21 mouse cellular contexts compared by ENCODE assay signal in genomic region chr12:116805129-116805809, GRCm38 (mm10).
DNase-seq lines count a peak whose midpoint lies in the region; ATAC-seq and TF ChIP-seq lines count a peak whose summit lies in the region.
"Had no signal": no experiment of that assay in that cellular context is flagged by ENCODE, and none has a peak within 500 bp of the region (broad histone marks: within the 10 kb centered on the region; RNA-seq: fewer than 3 reads in every experiment).

No protein-coding gene starts in this region.

- H3K27me3 ChIP-seq in hindbrain, embryonic 14.5 days (ENCODE audit: control insufficient read depth, insufficient read depth, low read length): no peaks in the 10 kb centered on the region
- no peaks in the 10 kb centered on the region for H3K27me3 ChIP-seq in midbrain, postnatal 0 days (ENCODE audit: insufficient read depth, low read length)
- no peaks in the 10 kb centered on the region for H3K27me3 ChIP-seq in intestine, embryonic 16.5 days (replicated peaks; ENCODE audit: control insufficient read depth, insufficient read depth, low read length)
- H3K27me3 ChIP-seq: embryonic facial prominence, embryonic 13.5 days; heart, embryonic 12.5 days; limb, embryonic 15.5 days had no signal

- WGBS in hindbrain, embryonic 14.5 days: 53% methylated on average over 2 of the region's 2 CpGs
- 43% methylated on average over 2 of the region's 2 CpGs for WGBS in midbrain, postnatal 0 days
- 28% methylated on average over 2 of the region's 2 CpGs for WGBS in intestine, embryonic 16.5 days

- no peaks in the 10 kb centered on the region for H3K9me3 ChIP-seq in hindbrain, embryonic 14.5 days (ENCODE audit: control insufficient read depth, low read length)
- H3K9me3 ChIP-seq in midbrain, postnatal 0 days (ENCODE audit: low read length): no peaks in the 10 kb centered on the region
- H3K9me3 ChIP-seq in intestine, embryonic 16.5 days (ENCODE audit: control insufficient read depth, low read length): no peaks in the 10 kb centered on the region
- H3K9me3 ChIP-seq: embryonic facial prominence, embryonic 13.5 days; heart, embryonic 12.5 days; limb, embryonic 15.5 days had no signal

- H3K9ac ChIP-seq in hindbrain, embryonic 14.5 days: no peak overlapping the region
- no peak overlapping the region for H3K9ac ChIP-seq in midbrain, postnatal 0 days (replicated peaks; ENCODE audit: low read length, poor library complexity, severe bottlenecking)
- H3K9ac ChIP-seq in intestine, embryonic 16.5 days (ENCODE audit: low read depth, low read length): no peak overlapping the region
- H3K9ac ChIP-seq: embryonic facial prominence, embryonic 13.5 days; heart, embryonic 12.5 days; limb, embryonic 15.5 days had no signal

- no peak for TF ChIP-seq CTCF in midbrain, postnatal 0 days (IDR thresholded peaks at IDR 0.05)

- H3K36me3 ChIP-seq in hindbrain, embryonic 14.5 days (replicated peaks; ENCODE audit: control insufficient read depth, insufficient read depth): no peaks in the 10 kb centered on the region
- H3K36me3 ChIP-seq in midbrain, postnatal 0 days (ENCODE audit: insufficient read depth, low read length): no peaks in the 10 kb centered on the region
- H3K36me3 ChIP-seq in intestine, embryonic 16.5 days (ENCODE audit: control insufficient read depth, insufficient read depth, low read length): no peaks in the 10 kb centered on the region
- H3K36me3 ChIP-seq: embryonic facial prominence, embryonic 13.5 days; heart, embryonic 12.5 days; limb, embryonic 15.5 days had no signal

- H3K4me3 ChIP-seq in hindbrain, embryonic 14.5 days (replicated peaks; ENCODE audit: low read length): no peak overlapping the region
- no peak overlapping the region for H3K4me3 ChIP-seq in midbrain, postnatal 0 days (ENCODE audit: low read depth, low read length)
- H3K4me3 ChIP-seq in intestine, embryonic 16.5 days (ENCODE audit: low read length): no peak overlapping the region
- H3K4me3 ChIP-seq: embryonic facial prominence, embryonic 13.5 days; heart, embryonic 12.5 days; limb, embryonic 15.5 days had no signal

- no peak overlapping the region for H3K4me2 ChIP-seq in hindbrain, embryonic 14.5 days (replicated peaks)
- no peak overlapping the region for H3K4me2 ChIP-seq in midbrain, postnatal 0 days (ENCODE audit: low read depth, low read length, poor library complexity, severe bottlenecking)
- H3K4me2 ChIP-seq in intestine, embryonic 16.5 days (ENCODE audit: low read depth, low read length): no peak overlapping the region
- H3K4me2 ChIP-seq: embryonic facial prominence, embryonic 13.5 days; heart, embryonic 12.5 days; limb, embryonic 15.5 days had no signal

- H3K4me1 ChIP-seq in hindbrain, embryonic 14.5 days (replicated peaks; ENCODE audit: control insufficient read depth, insufficient read depth, low read length): peaks cover 11% of the 10 kb centered on the region
- H3K4me1 ChIP-seq in midbrain, postnatal 0 days (ENCODE audit: insufficient read depth, low read length): peaks cover 9% of the 10 kb centered on the region
- no peaks in the 10 kb centered on the region for H3K4me1 ChIP-seq in intestine, embryonic 16.5 days (ENCODE audit: control insufficient read depth, insufficient read depth, low read length)
- H3K4me1 ChIP-seq: embryonic facial prominence, embryonic 13.5 days; heart, embryonic 12.5 days; limb, embryonic 15.5 days had no signal

- peak; percentile 8 for DNase-seq in cerebellum, adult 9-11 months
- DNase-seq in cerebellum, postnatal 25 days: no peak
- DNase-seq in layer of hippocampus, postnatal 10 days (ENCODE audit: low spot score in 2 of 2): peak; percentile 22 to 27
- no peak for DNase-seq in layer of hippocampus, adult 11-12 months (ENCODE audit: low spot score)
- DNase-seq in hindbrain, embryonic 14.5 days (ENCODE audit: low spot score): no peak
- peak; percentile 51 for DNase-seq in midbrain, postnatal 0 days (ENCODE audit: low spot score)
- DNase-seq in thymus, postnatal 36 days: no peak
- DNase-seq: adrenal gland, postnatal 36 days; cerebellum, adult 11 months; gastrocnemius, postnatal 25 days; heart, postnatal 4 days; kidney, adult 2 months; kidney, postnatal 36 days; lung, adult 18-20 months; lung, postnatal 4 days; right cerebral cortex, postnatal 14 days; thymus, postnatal 4 days had no signal

- peak overlapping the region; percentile 41; the same call in 1 of the 2 replicates for H3K27ac ChIP-seq in hindbrain, embryonic 14.5 days
- H3K27ac ChIP-seq in midbrain, postnatal 0 days (ENCODE audit: low read depth, low read length): peak overlapping the region; percentile 70
- no peak overlapping the region for H3K27ac ChIP-seq in intestine, embryonic 16.5 days (ENCODE audit: low read length)
- H3K27ac ChIP-seq: embryonic facial prominence, embryonic 13.5 days; limb, embryonic 15.5 days had no signal

- ATAC-seq in hindbrain, embryonic 14.5 days (ENCODE audit: low FRiP score): no peak
- ATAC-seq in midbrain, postnatal 0 days (ENCODE audit: low FRiP score): peak; percentile 65; the same call in 1 of the 2 replicates
- ATAC-seq in intestine, embryonic 16.5 days: no peak

Comparison
In these comparisons a context has a peak if more than half of its experiments do, and no peak if none do; other contexts are left out.
1. DNase-seq: peak in cerebellum, adult 9-11 months (single experiment), layer of hippocampus, postnatal 10 days (2 of 2) and midbrain, postnatal 0 days (single experiment); none in cerebellum, postnatal 25 days (0 of 2), layer of hippocampus, adult 11-12 months (single experiment), hindbrain, embryonic 14.5 days (single experiment) and thymus, postnatal 36 days (0 of 2).